Mouse (Mus musculus) MEL (cell line): ENCODE measurements around the gene Nr2c2ap. TPM values are rescaled to one million over a fixed set of nuclear protein-coding genes. Genes with fewer than 3 reads are reported as not detected.
A peak's percentile ranks its signal among the peaks of the same experiment; 100 is the strongest.

Experiments
- DNase-seq: peaks from one replicate; pipeline ENCODE4 v3.0.0; 2011; ENCODE audit warnings: low read depth, low spot score
- H3K27ac ChIP-seq: 2 replicates; pipeline ENCODE4 v1.5.1; 2012; ENCODE audit warnings: low read depth, mild to moderate bottlenecking, control low read depth, low read length, moderate library complexity; ENCODE audit not compliant: control insufficient read depth
- H3K27me3 ChIP-seq, 2 experiments: fragments of 150-350 bp in 1 of 2; sonication (generic) in 1 of 2; 2 replicates each; pipeline ENCODE4 v1.6.1; 2012; ENCODE audit warnings: low read length in 2 of 2, mild to moderate bottlenecking in 2 of 2, improper control_type of control experiment in 1 of 2, moderate library complexity in 1 of 2; ENCODE audit not compliant: insufficient read depth in 2 of 2, control insufficient read depth in 1 of 2
- H3K36me3 ChIP-seq, 2 experiments: 2 replicates each; pipeline ENCODE4 v1.6.1; 2012 to 2014; ENCODE audit warnings: low read length in 2 of 2, improper control_type of control experiment in 1 of 2, inconsistent platforms in 1 of 2, mild to moderate bottlenecking in 1 of 2; ENCODE audit not compliant: insufficient read depth in 2 of 2, control insufficient read depth in 1 of 2
- H3K4me1 ChIP-seq, 2 experiments: fragments of 150-350 bp in 1 of 2; sonication (generic) in 1 of 2; 2 replicates each; pipeline ENCODE4 v1.6.1; 2012; ENCODE audit warnings: low read length in 2 of 2, improper control_type of control experiment in 1 of 2, mild to moderate bottlenecking in 1 of 2; ENCODE audit not compliant: insufficient read depth in 2 of 2, control insufficient read depth in 1 of 2
- H3K4me3 ChIP-seq, 2 experiments: fragments of 150-350 bp in 1 of 2; sonication (generic) in 1 of 2; 2 replicates each; pipeline ENCODE4 v1.5.1; 2012; ENCODE audit warnings: low read depth in 2 of 2, low read length in 2 of 2, mild to moderate bottlenecking in 2 of 2, moderate library complexity in 2 of 2, control low read depth in 1 of 2, improper control_type of control experiment in 1 of 2; ENCODE audit not compliant: control insufficient read depth in 1 of 2, insufficient read depth in 1 of 2
- H3K79me2 ChIP-seq: 2 replicates; pipeline ENCODE4 v1.6.1; 2012; ENCODE audit warnings: mild to moderate bottlenecking, low read length, moderate library complexity; ENCODE audit not compliant: control insufficient read depth, poor library complexity, insufficient read depth
- H3K9ac ChIP-seq: 2 replicates; pipeline ENCODE4 v1.6.1; 2012; ENCODE audit warnings: low read depth, mild to moderate bottlenecking, control low read depth, low read length, moderate library complexity; ENCODE audit not compliant: control insufficient read depth, poor library complexity, severe bottlenecking
- H3K9me3 ChIP-seq: fragments of 150-350 bp; sonication (generic); replicated peaks from 2 replicates; pipeline ENCODE4 v1.6.1; 2012; ENCODE audit warnings: mild to moderate bottlenecking, low read length, improper control_type of control experiment, moderate library complexity; ENCODE audit not compliant: insufficient read depth
- CHD1 ChIP-seq: IDR thresholded peaks from 2 replicates; pipeline ENCODE4 v1.6.1; 2012; ENCODE audit warnings: low read depth, mild to moderate bottlenecking, inconsistent platforms, low read length, improper control_type of control experiment
- CTCF ChIP-seq, 3 experiments: IDR thresholded peaks in 2 of 3; conservative IDR thresholded peaks in 1 of 3; 2 replicates each; pipeline ENCODE4 v1.5.1; 2011 to 2012; ENCODE audit warnings: low read length in 3 of 3, low read depth in 2 of 3, mild to moderate bottlenecking in 2 of 3, improper control_type of control experiment in 1 of 3, inconsistent platforms in 1 of 3, mixed read lengths in 1 of 3, moderate library complexity in 1 of 3; ENCODE audit not compliant: control insufficient read depth in 1 of 3, insufficient read depth in 1 of 3, poor library complexity in 1 of 3, severe bottlenecking in 1 of 3
- GATA1 ChIP-seq: IDR thresholded peaks from 2 replicates; pipeline ENCODE4 v1.6.1; 2011; ENCODE audit warnings: low read depth, low read length, improper control_type of control experiment
- HCFC1 ChIP-seq: IDR thresholded peaks from 2 replicates; pipeline ENCODE4 v1.6.1; 2012; ENCODE audit warnings: low read depth, mild to moderate bottlenecking, inconsistent platforms, low read length, improper control_type of control experiment, moderate library complexity
- KAT2A ChIP-seq: conservative IDR thresholded peaks from 2 replicates; pipeline ENCODE4 v1.6.1; 2012; ENCODE audit warnings: low read depth, low read length, improper control_type of control experiment, inconsistent platforms
- MAFK ChIP-seq: IDR thresholded peaks from 2 replicates; pipeline ENCODE4 v1.6.1; 2011; ENCODE audit warnings: low read depth, mild to moderate bottlenecking, low read length, improper control_type of control experiment, borderline replicate concordance
- MAZ ChIP-seq: IDR thresholded peaks from 2 replicates; pipeline ENCODE4 v1.6.1; 2012; ENCODE audit warnings: low read depth, mild to moderate bottlenecking, inconsistent platforms, low read length, improper control_type of control experiment
- MXI1 ChIP-seq: IDR thresholded peaks from 2 replicates; pipeline ENCODE4 v1.6.1; 2011; ENCODE audit warnings: mild to moderate bottlenecking, low read depth, low read length, improper control_type of control experiment
- MYB ChIP-seq: IDR thresholded peaks from 2 replicates; pipeline ENCODE4 v1.6.1; 2011; ENCODE audit warnings: mild to moderate bottlenecking, low read depth, low read length, improper control_type of control experiment
- MYC ChIP-seq: IDR thresholded peaks from 2 replicates; pipeline ENCODE4 v1.6.1; 2011; ENCODE audit warnings: low read depth, mild to moderate bottlenecking, low read length, improper control_type of control experiment, moderate library complexity
- NELFE ChIP-seq: IDR thresholded peaks from 2 replicates; pipeline ENCODE4 v1.6.1; 2011; ENCODE audit warnings: low read depth, low read length, improper control_type of control experiment
- POLR2AphosphoS5 ChIP-seq: IDR thresholded peaks from 2 replicates; pipeline ENCODE4 v1.6.1; 2012; ENCODE audit warnings: low read depth, borderline replicate concordance, mild to moderate bottlenecking, inconsistent platforms, low read length, moderate library complexity, mixed read lengths
- RAD21 ChIP-seq: IDR thresholded peaks from 2 replicates; pipeline ENCODE4 v1.6.1; 2011; ENCODE audit warnings: mild to moderate bottlenecking, low read depth, low read length, improper control_type of control experiment
- RCOR1 ChIP-seq: IDR thresholded peaks from 2 replicates; pipeline ENCODE4 v1.6.1; 2012; ENCODE audit warnings: low read depth, mild to moderate bottlenecking, inconsistent platforms, low read length, improper control_type of control experiment
- SIN3A ChIP-seq: IDR thresholded peaks from 2 replicates; pipeline ENCODE4 v1.6.1; 2012; ENCODE audit warnings: low read length, improper control_type of control experiment, inconsistent platforms
- SMC3 ChIP-seq: IDR thresholded peaks from 2 replicates; pipeline ENCODE4 v1.6.1; 2011; ENCODE audit warnings: low read depth, low read length, improper control_type of control experiment
- TBP ChIP-seq: IDR thresholded peaks from 2 replicates; pipeline ENCODE4 v1.8.0; 2011; ENCODE audit warnings: low read depth, low read length, improper control_type of control experiment
- TCF12 ChIP-seq: IDR thresholded peaks from 2 replicates; pipeline ENCODE4 v1.6.1; 2014; ENCODE audit warnings: low read depth, mild to moderate bottlenecking, inconsistent platforms, low read length, improper control_type of control experiment, moderate library complexity
- UBTF ChIP-seq: IDR thresholded peaks from 2 replicates; pipeline ENCODE4 v1.6.1; 2012; ENCODE audit warnings: low read depth, mild to moderate bottlenecking, inconsistent platforms, low read length, improper control_type of control experiment, moderate library complexity, borderline replicate concordance; ENCODE audit not compliant: insufficient read depth
- USF1 ChIP-seq: IDR thresholded peaks from 2 replicates; pipeline ENCODE4 v1.6.1; 2014; ENCODE audit warnings: low read depth, mild to moderate bottlenecking, inconsistent platforms, low read length, improper control_type of control experiment, moderate library complexity
- USF2 ChIP-seq, 2 experiments: IDR thresholded peaks; 2 replicates each; pipeline ENCODE4 v1.6.1; 2011 to 2012; ENCODE audit warnings: improper control_type of control experiment in 2 of 2, low read length in 2 of 2, borderline replicate concordance in 1 of 2, inconsistent platforms in 1 of 2, low read depth in 1 of 2, mild to moderate bottlenecking in 1 of 2; ENCODE audit not compliant: insufficient read depth in 1 of 2
- ZC3H11A ChIP-seq: IDR thresholded peaks from 2 replicates; pipeline ENCODE4 v1.6.1; 2012; ENCODE audit warnings: low read depth, mild to moderate bottlenecking, inconsistent platforms, low read length, improper control_type of control experiment
- ZKSCAN1 ChIP-seq: IDR thresholded peaks from 2 replicates; pipeline ENCODE4 v1.6.1; 2012; ENCODE audit warnings: low read depth, mild to moderate bottlenecking, inconsistent platforms, low read length, improper control_type of control experiment, moderate library complexity
- polyA plus RNA-seq, 2 experiments: library from polyadenylated mRNA; stranded (reverse) in 1 of 2; unstranded in 1 of 2; fragments of >175 nt in 1 of 2; fragments of >200 nt in 1 of 2; gene quantifications; 2 replicates each; pipeline versions ENCODE4 v1.2.1 to v1.2.4; 2012; ENCODE audit warnings: low replicate concordance in 2 of 2, low read depth in 1 of 2; ENCODE audit not compliant: insufficient read length in 2 of 2, insufficient read depth in 1 of 2, missing spikeins in 1 of 2
- total RNA-seq: library from RNA; depleted of rRNA; stranded (reverse); fragments of 300-350 nt; gene quantifications from 2 replicates; pipeline ENCODE4 v1.2.3, GENCODE M21; 2012

The Nr2c2ap gene
- total and polyA plus RNA-seq, 3 experiments, result 24.6 to 55.7 TPM; not detected in 1

GRCm38 (mm10) chr8:70099276-70099675 is 31.9 kb upstream of the Nr2c2ap start:
- no peaks in the 10 kb centered on the region for H3K9me3 ChIP-seq
- TF ChIP-seq GATA1, result no peak
- no peak for TF ChIP-seq MXI1
- TF ChIP-seq TCF12, result no peak
- no peak for TF ChIP-seq SIN3A
- TF ChIP-seq USF1, result no peak
- TF ChIP-seq SMC3, result no peak
- no peak for TF ChIP-seq MYC
- no peak for TF ChIP-seq NELFE
- no peak for TF ChIP-seq MYB
- TF ChIP-seq CHD1, result no peak
- H3K27ac ChIP-seq, result no peak overlapping the region
- no peak overlapping the region for H3K4me3 ChIP-seq
- peaks cover 0 to 4% of the 10 kb centered on the region in 2 experiments; a peak in 1 of 4 replicates for H3K4me1 ChIP-seq
- DNase-seq, result no peak
- H3K36me3 ChIP-seq, result no peaks in the 10 kb centered on the region
- no peak overlapping the region for H3K9ac ChIP-seq
- H3K27me3 ChIP-seq, result peaks cover 0 to 2% of the 10 kb centered on the region in 2 experiments; a peak in 3 of 4 replicates
- no peaks in the 10 kb centered on the region for H3K79me2 ChIP-seq

- Histone ChIP-seq H3K36me3 (no peaks in the 10 kb centered on the region), H3K4me3 (no peak overlapping the region), H3K27ac (no peak overlapping the region), H3K27me3 (peaks cover 0 to 2% of the 10 kb centered on the region in 2 experiments; a peak in 3 of 4 replicates), H3K4me1 (peaks cover 0 to 4% of the 10 kb centered on the region in 2 experiments; a peak in 1 of 4 replicates), H3K9ac (no peak overlapping the region), H3K79me2 (no peaks in the 10 kb centered on the region), H3K9me3 (no peaks in the 10 kb centered on the region)
- DNase-seq, result no peak
- TF ChIP-seq POLR2AphosphoS5, result no peak
- TF ChIP-seq MAFK, result no peak
Measured at GRCm38 (mm10) chr8:70100241-70100640, 30.9 kb upstream of the Nr2c2ap start.

- Histone ChIP-seq H3K9me3 (no peaks in the 10 kb centered on the region), H3K36me3 (no peaks in the 10 kb centered on the region), H3K9ac (no peak overlapping the region), H3K4me1 (peaks cover 0 to 4% of the 10 kb centered on the region in 2 experiments; a peak in 1 of 4 replicates), H3K79me2 (no peaks in the 10 kb centered on the region), H3K27ac (no peak overlapping the region), H3K4me3 (no peak overlapping the region), H3K27me3 (no peaks in the 10 kb centered on the region)
- DNase-seq, result peak; percentile 55
- no peak for TF ChIP-seq ZKSCAN1
- TF ChIP-seq CHD1, result no peak
- TF ChIP-seq RCOR1, result no peak
- TF ChIP-seq MAZ, result no peak
- TF ChIP-seq HCFC1, result no peak
- peak; percentile 45 for TF ChIP-seq ZC3H11A
- peak; percentile 78 for TF ChIP-seq SMC3
- TF ChIP-seq KAT2A, result no peak
- no peak for TF ChIP-seq UBTF
- TF ChIP-seq RAD21, result peak; percentile 53
- TF ChIP-seq USF2 (IDR thresholded peaks at IDR 0.05; ENCODE audit: borderline replicate concordance in 1 of 2, insufficient read depth in 1 of 2, low read depth in 1 of 2, low read length in 2 of 2), result no peak
- no peak for TF ChIP-seq TBP
- TF ChIP-seq CTCF (IDR thresholded peaks at IDR 0.05 in 2 of 3, conservative IDR thresholded peaks at IDR 0.05 in 1 of 3; ENCODE audit: control insufficient read depth in 1 of 3, insufficient read depth in 1 of 3, low read depth in 2 of 3, low read length in 3 of 3, poor library complexity in 1 of 3, severe bottlenecking in 1 of 3), result peak; percentile 51 to 69 (median 68)
Measured at GRCm38 (mm10) chr8:70104506-70104905, 26.6 kb upstream of the Nr2c2ap start.
